Mouse (Mus musculus) liver, embryonic 15.5 days (tissue): ENCODE data around the gene Pex6. TPM values are rescaled to one million over a fixed set of nuclear protein-coding genes. Genes with fewer than 3 reads are reported as not detected.

ENCODE experiments used
- polyA plus RNA-seq: library from polyadenylated mRNA; unstranded; fragments of >200 nt; fragmentation: Nextera tagmentation; extraction: Ambion mirVana; gene quantifications from 2 replicates; pipeline ENCODE4 v1.2.1, GENCODE M21; 2015

Pex6 gene
- polyA plus RNA-seq, 1 experiment from 2014 or later: 9.7 TPM

Other genes starting within 250 kb of the Pex6 start
- 0.01 TPM in 2 replicates for gene Ttbk1, start 223.8 kb upstream of the Pex6 start, polyA plus RNA-seq
- 17.5 and 17.7 TPM in 2 replicates for gene Dnph1, start 214.8 kb upstream of the Pex6 start, polyA plus RNA-seq
- gene Cul9, start 165.1 kb upstream of the Pex6 start, polyA plus RNA-seq: 0.50 and 0.51 TPM in 2 replicates
- 2.2 and 3.1 TPM in 2 replicates for gene Srf, start 155.3 kb upstream of the Pex6 start, polyA plus RNA-seq
- gene Ptk7, start 82.0 kb upstream of the Pex6 start, polyA plus RNA-seq: 7.8 and 9.1 TPM in 2 replicates
- 9.3 and 10.3 TPM in 2 replicates for gene Klc4, start 65.4 kb upstream of the Pex6 start, polyA plus RNA-seq
- gene Mrpl2, start 65.2 kb upstream of the Pex6 start, polyA plus RNA-seq: 67.9 and 69.4 TPM in 2 replicates
- gene Cul7, start 61.1 kb upstream of the Pex6 start, polyA plus RNA-seq: 9.7 and 11.5 TPM in 2 replicates
- gene Rrp36, start 37.1 kb upstream of the Pex6 start, polyA plus RNA-seq: 21.5 and 22.6 TPM in 2 replicates
- gene Mea1, start 32.7 kb upstream of the Pex6 start, polyA plus RNA-seq: 55.1 and 56.7 TPM in 2 replicates
- gene Klhdc3, start 30.5 kb upstream of the Pex6 start, polyA plus RNA-seq: 53.4 and 57.4 TPM in 2 replicates
- 28.4 and 33.2 TPM in 2 replicates for gene Ppp2r5d, start 6.4 kb upstream of the Pex6 start, polyA plus RNA-seq
- 59.8 and 101 TPM in 2 replicates for gene Gnmt, start 17.7 kb downstream of the Pex6 start, polyA plus RNA-seq
- gene Cnpy3, start 40.8 kb downstream of the Pex6 start, polyA plus RNA-seq: 25.9 and 26.8 TPM in 2 replicates
- gene Ptcra, start 52.2 kb downstream of the Pex6 start, polyA plus RNA-seq: 0.09 and 0.15 TPM in 2 replicates
- gene 2310039H08Rik, start 61.2 kb downstream of the Pex6 start, polyA plus RNA-seq: 47.5 and 52.0 TPM in 2 replicates
- gene Rpl7l1, start 71.2 kb downstream of the Pex6 start, polyA plus RNA-seq: 69.1 and 74.7 TPM in 2 replicates
- 2.6 and 2.9 TPM in 2 replicates for gene Bicral, start 147.0 kb downstream of the Pex6 start, polyA plus RNA-seq
- 20.9 and 23.2 TPM in 2 replicates for gene Tbcc, start 179.2 kb downstream of the Pex6 start, polyA plus RNA-seq
- gene Prph2, start 199.0 kb downstream of the Pex6 start, polyA plus RNA-seq: not detected in 2 replicates